Mouse (Mus musculus): ENCODE results near the gene Ccr3. TPM values are rescaled to one million over a fixed set of nuclear protein-coding genes. Genes with fewer than 3 reads are reported as not detected.
"Not testable (repeated sequence)": the region's sequence is repeated elsewhere in the genome, so short reads cannot be mapped to it uniquely, and the experiment has no call there.

Gene Ccr3
- polyA plus RNA-seq, 1 experiment = 0.90 TPM

DNA sequence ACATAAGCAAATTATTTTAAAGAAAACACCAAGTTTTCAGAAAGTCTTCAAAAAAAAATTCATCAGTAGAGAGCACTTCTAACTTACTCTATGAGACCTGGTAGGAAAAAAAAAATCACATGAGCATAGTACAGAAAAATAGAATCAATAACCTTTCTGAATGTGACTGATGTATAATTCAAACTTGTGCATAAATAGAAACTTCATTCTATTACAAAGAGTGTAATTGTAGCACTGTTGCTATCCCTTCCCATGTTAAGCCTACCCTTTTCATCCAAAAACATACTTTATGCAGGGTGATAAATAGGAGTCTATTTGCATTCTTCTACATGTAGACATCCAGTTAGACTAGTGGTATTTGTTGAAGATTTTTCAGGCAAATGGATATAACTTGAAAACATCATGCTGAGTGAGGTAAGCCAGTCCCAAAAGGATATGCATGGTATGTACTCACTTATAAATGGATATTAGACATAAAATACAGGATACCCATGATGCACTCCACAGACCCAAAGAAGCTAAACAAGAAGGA, 44.9 kb downstream of the Ccr3 start:
- TF ChIP-seq POLR2A (IDR thresholded peaks at IDR 0.05; ENCODE audit: control insufficient read depth, extremely low read depth, insufficient read depth, low read length, poor library complexity) = no peak
- TF ChIP-seq CTCF (IDR thresholded peaks at IDR 0.05; ENCODE audit: borderline replicate concordance, control insufficient read depth, extremely low read depth, insufficient read depth, low read length, poor library complexity) = no peak
- peaks cover 8% of the 10 kb centered on the region for H3K4me1 ChIP-seq (replicated peaks; ENCODE audit: control insufficient read depth, insufficient read depth, low read length)
- H3K4me3 ChIP-seq (ENCODE audit: control insufficient read depth, insufficient read depth, low read length) = no peak overlapping the region
- DNase-seq = no peak
- H3K36me3 ChIP-seq (ENCODE audit: control insufficient read depth, insufficient read depth, low read length) = no peaks in the 10 kb centered on the region
- no peak overlapping the region for H3K27ac ChIP-seq (ENCODE audit: control insufficient read depth, insufficient read depth, low read length)
- no peaks in the 10 kb centered on the region for H3K27me3 ChIP-seq (ENCODE audit: control insufficient read depth, insufficient read depth, low read length)

DNA sequence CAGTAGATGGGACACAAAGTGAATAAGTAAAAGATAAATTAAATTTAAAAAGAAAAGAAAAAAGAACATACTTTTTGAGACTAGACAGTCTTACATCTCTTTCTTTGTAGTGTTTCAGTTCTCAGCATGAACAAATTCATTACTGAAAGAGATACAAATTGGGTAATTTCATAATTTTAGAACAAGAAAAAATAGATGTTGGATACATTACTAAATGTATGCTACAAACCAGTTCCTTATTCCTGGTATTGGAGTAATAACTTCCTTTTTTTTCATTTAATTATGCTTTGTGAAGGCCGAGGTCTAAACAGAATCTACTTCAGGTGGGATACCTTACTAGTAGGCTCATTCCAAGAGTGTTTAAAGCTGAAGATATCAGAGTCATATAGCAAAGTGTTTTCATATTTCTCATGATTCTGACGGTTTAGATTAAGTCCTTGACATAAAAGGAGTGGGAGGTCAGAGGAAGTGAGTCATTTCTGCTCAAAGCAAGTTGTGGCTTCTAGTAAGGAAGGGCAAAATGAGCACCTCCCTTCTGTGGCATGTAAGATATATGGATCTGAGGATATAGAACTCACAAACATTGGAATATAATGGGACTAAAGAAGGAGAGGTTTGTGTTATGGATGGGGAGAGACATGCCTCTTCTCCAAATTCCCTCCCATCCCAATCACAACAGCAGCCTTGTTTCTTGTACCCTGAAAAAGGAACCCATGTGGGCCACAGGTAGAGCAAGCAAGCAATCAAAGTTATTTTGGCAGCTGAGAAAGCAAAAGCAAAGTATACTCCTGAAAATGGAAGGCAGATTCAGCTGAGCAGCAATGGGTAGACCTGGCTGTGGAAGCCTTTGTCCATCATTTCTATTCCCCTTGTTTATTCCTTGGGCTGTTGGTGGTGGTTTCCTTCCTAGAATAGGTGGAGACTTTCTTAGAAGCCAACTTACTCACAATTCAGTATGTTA, 46.6 kb downstream of the Ccr3 start:
- Histone ChIP-seq H3K27me3 (ENCODE audit: control insufficient read depth, insufficient read depth, low read length) (no peaks in the 10 kb centered on the region), H3K36me3 (ENCODE audit: control insufficient read depth, insufficient read depth, low read length) (no peaks in the 10 kb centered on the region), H3K4me1 (replicated peaks; ENCODE audit: control insufficient read depth, insufficient read depth, low read length) (peaks cover 8% of the 10 kb centered on the region), H3K27ac (ENCODE audit: control insufficient read depth, insufficient read depth, low read length) (peak overlapping the region; percentile 57), H3K4me3 (ENCODE audit: control insufficient read depth, insufficient read depth, low read length) (no peak overlapping the region)
- WGBS = 11% methylated on average over 2 of the region's 2 CpGs
- no peak for TF ChIP-seq CTCF (IDR thresholded peaks at IDR 0.05; ENCODE audit: borderline replicate concordance, control insufficient read depth, extremely low read depth, insufficient read depth, low read length, poor library complexity)
- TF ChIP-seq POLR2A (IDR thresholded peaks at IDR 0.05; ENCODE audit: control insufficient read depth, extremely low read depth, insufficient read depth, low read length, poor library complexity) = no peak
- peak; percentile 11 for DNase-seq

GRCm38 (mm10) chr9:124071506-124071905, 49.7 kb downstream of the Ccr3 start:
- H3K4me1 ChIP-seq (replicated peaks; ENCODE audit: control insufficient read depth, insufficient read depth, low read length) = peaks cover 8% of the 10 kb centered on the region
- H3K27me3 ChIP-seq (ENCODE audit: control insufficient read depth, insufficient read depth, low read length) = no peaks in the 10 kb centered on the region
- H3K36me3 ChIP-seq (ENCODE audit: control insufficient read depth, insufficient read depth, low read length) = no peaks in the 10 kb centered on the region
- H3K27ac ChIP-seq (ENCODE audit: control insufficient read depth, insufficient read depth, low read length) = no peak overlapping the region
- WGBS = 94% methylated on average over 1 of the region's 1 CpGs
- H3K4me3 ChIP-seq (ENCODE audit: control insufficient read depth, insufficient read depth, low read length) = no peak overlapping the region
- TF ChIP-seq POLR2A (IDR thresholded peaks at IDR 0.05; ENCODE audit: control insufficient read depth, extremely low read depth, insufficient read depth, low read length, poor library complexity) = no peak
- no peak for TF ChIP-seq CTCF (IDR thresholded peaks at IDR 0.05; ENCODE audit: borderline replicate concordance, control insufficient read depth, extremely low read depth, insufficient read depth, low read length, poor library complexity)
- DNase-seq = no peak

DNA sequence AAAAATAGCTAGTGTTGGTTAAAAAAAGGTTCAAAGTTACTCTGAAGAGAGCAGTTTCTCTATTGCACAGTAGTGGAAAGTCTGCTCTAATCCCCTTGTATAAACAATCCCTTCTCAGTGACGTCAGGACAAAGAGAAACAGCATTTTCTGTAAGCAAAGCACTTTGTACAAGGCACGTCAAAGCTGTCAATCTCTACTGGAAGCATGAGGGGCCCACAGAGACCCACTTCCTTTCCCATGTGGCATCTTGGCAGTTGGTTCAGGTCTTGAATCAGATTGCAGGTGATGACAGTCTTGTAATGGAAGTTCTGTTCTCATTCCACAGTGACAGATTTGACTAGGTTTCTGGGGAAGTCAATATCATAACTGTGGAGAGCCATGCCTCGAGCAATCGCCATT, 58.0 kb downstream of the Ccr3 start:
- H3K4me3 ChIP-seq (ENCODE audit: control insufficient read depth, insufficient read depth, low read length) = no peak overlapping the region
- no peaks in the 10 kb centered on the region for H3K27me3 ChIP-seq (ENCODE audit: control insufficient read depth, insufficient read depth, low read length)
- no peak for DNase-seq
- no peak for TF ChIP-seq POLR2A (IDR thresholded peaks at IDR 0.05; ENCODE audit: control insufficient read depth, extremely low read depth, insufficient read depth, low read length, poor library complexity)
- no peak for TF ChIP-seq CTCF (IDR thresholded peaks at IDR 0.05; ENCODE audit: borderline replicate concordance, control insufficient read depth, extremely low read depth, insufficient read depth, low read length, poor library complexity)
- no peaks in the 10 kb centered on the region for H3K36me3 ChIP-seq (ENCODE audit: control insufficient read depth, insufficient read depth, low read length)
- 41% methylated on average over 4 of the region's 4 CpGs for WGBS
- peak overlapping the region; percentile 69 for H3K27ac ChIP-seq (ENCODE audit: control insufficient read depth, insufficient read depth, low read length)
- peaks cover 11% of the 10 kb centered on the region for H3K4me1 ChIP-seq (replicated peaks; ENCODE audit: control insufficient read depth, insufficient read depth, low read length)

DNA sequence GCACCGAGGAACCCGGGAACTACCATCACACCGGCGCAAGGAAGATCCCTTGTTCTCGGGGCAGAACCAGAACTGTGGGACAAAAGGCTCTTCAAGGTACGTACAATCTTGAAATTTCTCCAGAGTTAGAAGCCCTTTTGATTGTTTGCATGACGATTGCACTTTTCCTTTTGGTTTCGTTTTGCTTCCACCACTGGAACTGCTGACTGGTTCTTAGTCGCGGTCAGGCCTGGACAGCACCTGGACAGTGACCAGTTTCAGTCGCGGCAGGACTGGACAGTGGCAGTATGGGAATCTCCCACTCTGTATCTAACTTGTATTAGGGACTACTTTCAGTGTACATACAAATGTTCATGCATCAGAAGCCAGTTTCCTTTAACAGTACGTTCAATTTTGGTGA, 58.7 kb downstream of the Ccr3 start:
- not testable (repeated sequence) for H3K36me3 ChIP-seq (ENCODE audit: control insufficient read depth, insufficient read depth, low read length); DNase-seq; H3K27me3 ChIP-seq (ENCODE audit: control insufficient read depth, insufficient read depth, low read length)
- Histone ChIP-seq H3K4me1 (replicated peaks; ENCODE audit: control insufficient read depth, insufficient read depth, low read length) (peaks cover 11% of the 10 kb centered on the region), H3K4me3 (ENCODE audit: control insufficient read depth, insufficient read depth, low read length) (peak overlapping the region; percentile 28), H3K27ac (ENCODE audit: control insufficient read depth, insufficient read depth, low read length) (peak overlapping the region; percentile 69; the same call in 1 of the 2 replicates)
- WGBS = 76% methylated on average over 13 of the region's 13 CpGs

Other genes with a start within 250 kb of the Ccr3 start
- gene Cxcr6, start 215.5 kb upstream of the Ccr3 start, polyA plus RNA-seq (2012; rRNA removed) = 4.3 and 4.6 TPM in 2 replicates
- gene Fyco1, start 170.1 kb upstream of the Ccr3 start, polyA plus RNA-seq (2012; rRNA removed) = 11.6 and 13.0 TPM in 2 replicates
- 4.3 and 7.0 TPM in 2 replicates for gene Xcr1, start 159.9 kb upstream of the Ccr3 start, polyA plus RNA-seq (2012; rRNA removed)
- 1.3 and 1.8 TPM in 2 replicates for gene Ccr1, start 53.3 kb upstream of the Ccr3 start, polyA plus RNA-seq (2012; rRNA removed)
- gene Ccr1l1, start 43.6 kb upstream of the Ccr3 start, polyA plus RNA-seq (2012; rRNA removed) = 0.22 TPM in 1 of 2 replicates, not detected in the other
- 1.9 and 2.7 TPM in 2 replicates for gene Ccr2, start 80.0 kb downstream of the Ccr3 start, polyA plus RNA-seq (2012; rRNA removed)
- gene Ccr5, start 99.6 kb downstream of the Ccr3 start, polyA plus RNA-seq (2012; rRNA removed) = 0.88 and 3.2 TPM in 2 replicates